Mouse (Mus musculus): ENCODE measurements around the gene B3gnt2. TPM values are rescaled to one million over a fixed set of nuclear protein-coding genes. Genes with fewer than 3 reads are reported as not detected.

B3gnt2 gene
- polyA plus RNA-seq, 1 experiment from 2014 or later: 3.4 TPM

- Histone ChIP-seq H3K27ac (replicated peaks) (no peak overlapping the region), H3K9me3 (no peaks in the 10 kb centered on the region), H3K36me3 (replicated peaks) (no peaks in the 10 kb centered on the region), H3K4me1 (no peaks in the 10 kb centered on the region; the same call in 1 of the 2 replicates), H3K27me3 (replicated peaks; ENCODE audit: low read depth, poor library complexity, severe bottlenecking) (no peaks in the 10 kb centered on the region), H3K4me3 (no peak overlapping the region)
- no peak for DNase-seq (ENCODE audit: low spot score)
- 90% methylated on average over 2 of the region's 2 CpGs for WGBS
These were observed 150.2 kb downstream of the B3gnt2 start for GRCm38 (mm10) chr11:22710596-22710995.

Other genes starting within 250 kb of the B3gnt2 start
- gene Zrsr1, start 111.0 kb upstream of the B3gnt2 start, polyA plus RNA-seq (2016; fragmentation: Nextera tagmentation; extraction: Ambion mirVana): 2.4 TPM in 2 replicates
- gene Gm28048, start 121.1 kb upstream of the B3gnt2 start, polyA plus RNA-seq (2016; fragmentation: Nextera tagmentation; extraction: Ambion mirVana): 4.3 and 4.6 TPM in 2 replicates
- gene Commd1, start 121.4 kb upstream of the B3gnt2 start, polyA plus RNA-seq (2016; fragmentation: Nextera tagmentation; extraction: Ambion mirVana): 367 and 371 TPM in 2 replicates
- gene Cct4, start 129.6 kb upstream of the B3gnt2 start, polyA plus RNA-seq (2016; fragmentation: Nextera tagmentation; extraction: Ambion mirVana): 422 and 440 TPM in 2 replicates
- 2.8 and 2.9 TPM in 2 replicates for gene Fam161a, start 146.6 kb upstream of the B3gnt2 start, polyA plus RNA-seq (2016; fragmentation: Nextera tagmentation; extraction: Ambion mirVana)